Mouse (Mus musculus) ES-E14 (cell line): ENCODE data around the gene Aaed1.

Experiments used
- MAFK ChIP-seq: IDR thresholded peaks from 2 replicates; pipeline ENCODE4 v1.6.1; 2014; ENCODE audit warnings: mild to moderate bottlenecking, low read depth, low read length, inconsistent platforms; ENCODE audit not compliant: insufficient read depth
- ZC3H11A ChIP-seq: IDR thresholded peaks from 2 replicates; pipeline ENCODE4 v1.6.1; 2012; ENCODE audit warnings: low read depth, mild to moderate bottlenecking, inconsistent platforms, low read length, borderline replicate concordance
- ZNF384 ChIP-seq: IDR thresholded peaks from 2 replicates; pipeline ENCODE4 v1.6.1; 2012; ENCODE audit warnings: low read depth, low read length, inconsistent platforms

DNA sequence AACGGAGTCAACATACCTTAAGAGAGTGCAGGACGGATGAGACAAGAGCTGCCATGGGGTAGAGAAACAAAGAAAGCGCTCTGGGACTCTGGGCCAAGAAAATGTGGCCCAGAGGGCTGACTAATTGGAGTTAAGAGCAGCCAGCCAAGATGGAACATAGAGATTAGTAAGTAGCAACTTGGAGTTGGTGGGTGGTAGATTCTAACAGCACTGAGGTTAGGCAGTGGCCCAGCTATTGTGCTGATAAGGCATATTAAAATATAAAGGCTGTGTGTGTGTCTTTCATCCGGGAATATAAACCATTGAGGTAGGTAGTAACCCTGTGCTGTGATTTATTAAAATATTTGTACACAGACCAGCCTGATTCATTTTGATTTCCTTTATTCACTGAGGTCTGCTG lies 26.2 kb downstream of the Aaed1 start:
- TF ChIP-seq ZNF384 (no peak), MAFK (no peak), ZC3H11A (no peak)
